Mouse (Mus musculus) embryo, embryonic 11.5 days (tissue): ENCODE measurements around the gene Pla1a.

Experiments used
- DNase-seq: peaks from one replicate; pipeline ENCODE4 v3.0.0-alpha.2; 2012; ENCODE audit warnings: low read depth, low spot score

Gene Pla1a

DNA sequence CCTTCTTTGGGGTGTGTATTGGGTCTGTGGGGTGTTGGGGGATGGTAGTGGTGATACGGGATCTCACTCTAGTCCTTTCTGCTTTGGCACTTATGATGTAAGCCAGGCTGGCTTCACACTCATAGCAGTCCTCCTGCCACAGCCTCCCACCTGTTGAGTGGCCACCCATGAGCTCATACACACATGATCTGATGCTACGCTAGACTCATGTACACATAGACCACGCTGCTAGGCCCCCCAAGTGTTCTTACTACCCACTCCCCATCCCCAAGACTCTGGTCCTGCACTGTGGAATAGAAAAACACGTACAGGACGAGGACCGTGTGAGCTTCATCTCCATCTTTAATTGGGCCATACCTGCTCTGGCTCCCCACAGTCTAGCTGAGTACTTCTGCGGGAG lies 63.9 kb downstream of the Pla1a start:
- DNase-seq, result no peak

DNA sequence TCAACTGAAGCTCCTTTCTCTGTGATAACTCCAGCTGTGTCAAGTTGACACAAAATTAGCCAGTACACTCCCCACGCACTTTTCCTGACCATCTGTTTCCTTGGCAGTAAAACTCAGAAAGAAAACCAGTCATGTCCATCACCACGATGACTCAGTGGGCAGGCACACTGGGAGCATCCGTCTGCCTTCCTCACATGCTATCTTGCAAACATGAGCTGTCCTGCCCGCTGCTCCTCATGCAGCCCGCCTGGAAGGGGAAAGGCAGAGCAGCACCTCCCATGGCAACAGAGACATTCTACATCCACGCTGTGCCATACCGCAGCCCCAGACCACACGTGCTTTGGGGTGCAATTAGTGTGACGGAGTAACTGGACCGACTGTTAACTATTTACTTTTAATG lies 64.6 kb downstream of the Pla1a start:
- DNase-seq, result no peak

DNA sequence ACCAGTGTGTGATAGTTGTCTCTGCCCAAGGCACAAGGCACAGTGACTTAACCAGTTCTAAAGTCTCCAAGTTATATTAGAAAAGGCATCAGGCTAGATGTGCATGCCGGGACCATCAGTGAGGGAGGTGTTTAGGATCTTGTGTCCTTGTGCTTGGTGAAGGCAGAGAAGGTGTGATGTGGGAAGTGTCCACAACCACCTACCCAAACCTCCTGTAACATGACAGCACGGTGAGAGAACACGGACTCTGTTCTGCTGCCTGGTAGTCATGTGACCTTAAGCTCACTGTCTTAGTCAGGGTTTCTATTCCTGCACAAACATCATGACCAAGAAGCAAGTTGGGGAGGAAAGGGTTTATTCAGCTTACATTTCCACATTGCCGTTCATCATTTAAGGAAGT lies 66.7 kb downstream of the Pla1a start:
- no peak for DNase-seq

DNA sequence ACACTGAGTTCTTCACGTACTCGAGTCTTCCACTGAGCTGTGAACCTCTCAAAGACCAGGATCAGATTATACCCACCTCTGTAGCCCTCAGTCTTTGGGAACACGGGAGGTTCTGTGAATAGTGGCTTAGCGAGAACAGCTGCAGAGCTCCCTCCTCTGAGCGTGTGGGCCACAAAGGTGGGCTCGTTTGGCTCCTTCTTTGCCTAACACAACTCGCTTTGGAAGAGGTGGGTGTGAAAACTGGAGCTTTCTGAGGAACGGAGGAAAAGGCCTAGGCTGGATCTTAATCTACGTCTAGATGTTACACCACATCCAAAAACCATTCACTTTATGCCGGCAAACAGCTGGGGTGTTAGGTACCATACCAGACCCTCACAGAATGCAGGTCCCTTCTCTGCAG lies 67.6 kb downstream of the Pla1a start:
- DNase-seq, result no peak

DNA sequence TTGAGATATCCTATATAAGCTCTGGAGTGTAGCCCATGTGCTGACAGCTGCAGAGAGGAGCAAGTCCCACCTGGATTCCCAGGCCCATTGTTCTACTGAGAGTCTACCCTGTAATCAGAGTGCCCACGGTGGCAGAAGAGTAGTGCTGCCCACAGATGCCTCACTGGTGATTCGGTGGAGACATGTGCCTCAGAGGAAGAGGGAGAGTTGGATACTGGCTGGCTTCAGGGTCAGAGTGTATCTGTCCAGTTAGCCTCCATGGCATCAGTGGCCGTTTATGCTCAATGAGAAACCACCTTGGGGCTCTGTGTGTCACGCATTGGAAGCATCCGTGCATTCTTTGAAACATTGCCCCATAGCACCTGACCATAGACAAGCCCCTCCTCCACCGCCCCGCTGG lies 69.3 kb downstream of the Pla1a start:
- no peak for DNase-seq

DNA sequence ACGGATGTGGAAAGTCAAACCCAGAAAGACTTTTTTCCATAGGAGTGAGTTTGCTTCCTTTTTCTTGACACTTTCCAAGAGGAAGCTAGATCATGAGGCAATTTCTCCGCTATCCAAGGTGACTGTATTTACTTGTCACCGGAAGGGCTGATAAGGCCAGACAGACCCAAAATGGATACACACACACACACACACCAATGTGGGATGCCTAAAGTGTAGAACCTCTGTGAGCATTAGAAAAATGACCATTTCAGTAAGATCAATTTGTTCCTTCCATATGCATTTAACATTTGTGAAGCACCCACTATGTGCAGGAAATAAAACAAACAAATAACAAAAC lies 69.7 kb downstream of the Pla1a start:
- DNase-seq, result no peak

DNA sequence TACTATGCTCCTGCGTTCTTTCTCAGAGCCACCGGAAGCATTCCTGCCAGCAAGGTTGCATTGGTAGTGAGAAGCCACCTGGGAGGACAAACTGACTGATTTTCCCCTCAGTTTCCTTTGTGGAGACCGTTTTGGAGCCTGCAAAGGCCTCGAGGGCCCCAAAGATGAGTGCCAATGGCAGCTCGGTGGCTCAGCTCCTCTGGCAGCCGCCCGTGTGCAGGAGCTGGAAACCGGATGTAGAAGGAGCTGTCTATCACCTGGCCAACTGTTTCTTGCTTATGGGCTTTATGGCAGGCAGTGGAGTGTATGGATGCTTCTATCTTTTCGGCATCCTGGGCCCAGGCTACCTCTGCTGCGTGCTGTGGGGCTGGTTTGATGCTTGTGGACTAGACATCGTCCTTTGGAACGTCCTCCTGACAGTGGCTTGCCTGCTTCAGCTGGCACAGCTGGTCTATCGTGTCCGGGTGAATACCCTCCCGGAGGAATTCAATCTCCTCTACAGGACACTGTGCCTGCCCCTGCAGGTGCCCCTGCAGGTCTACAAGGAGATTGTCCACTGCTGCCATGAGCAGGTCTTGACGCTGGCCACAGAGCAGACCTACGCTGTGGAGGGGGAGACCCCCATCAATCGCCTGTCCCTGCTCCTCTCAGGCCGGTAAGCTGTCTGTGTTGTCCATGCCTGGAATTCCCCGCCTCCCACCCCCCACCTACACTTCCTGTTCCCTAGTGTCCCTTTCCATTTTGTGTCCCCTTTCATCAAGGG lies 70.3 kb downstream of the Pla1a start:
- DNase-seq, result no peak

DNA sequence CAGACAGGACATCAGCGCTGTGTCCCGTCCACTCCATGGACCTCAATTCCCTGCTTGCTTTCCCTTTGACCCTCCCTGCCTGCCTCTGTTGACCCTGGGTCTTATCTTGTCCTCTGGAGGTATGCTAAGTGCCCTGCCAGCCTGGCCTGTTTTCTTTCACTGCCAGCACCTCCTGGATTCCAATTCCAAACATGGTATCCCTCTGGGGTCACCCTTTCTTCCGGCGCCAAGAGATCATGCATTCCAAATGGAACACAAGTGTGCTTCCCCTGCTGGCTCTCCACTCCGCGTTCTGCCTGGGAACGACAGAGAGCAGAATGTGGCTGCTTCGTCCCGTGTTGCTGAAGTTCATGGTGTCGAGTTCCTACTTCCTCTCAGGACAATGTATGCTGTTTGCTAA lies 71.0 kb downstream of the Pla1a start, which contains the start of gene Popdc2:
TSS of gene Popdc2 (plus strand) at position 277 of the 400 bp plus-strand sequence.
- DNase-seq, result no peak

DNA sequence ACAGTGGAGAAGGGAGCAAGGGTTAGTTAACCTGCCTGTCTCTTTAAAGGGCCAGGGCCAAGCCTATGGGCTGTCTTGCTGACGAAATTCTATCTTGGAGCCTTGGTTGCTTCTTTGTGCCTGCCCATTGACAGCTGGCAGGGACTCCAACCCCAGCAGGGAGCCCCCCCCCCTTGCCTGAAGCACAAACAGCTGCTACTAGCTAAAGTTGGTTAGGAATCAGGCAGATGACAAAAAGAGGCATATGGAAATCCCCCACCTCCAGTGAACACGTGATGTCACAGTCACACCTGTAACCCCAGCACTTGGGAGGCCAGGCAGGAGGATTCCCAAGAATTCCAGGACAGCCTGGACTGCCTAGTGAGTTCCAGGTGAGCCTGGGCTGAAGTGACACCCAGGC lies 72.6 kb downstream of the Pla1a start:
- no peak for DNase-seq

DNA sequence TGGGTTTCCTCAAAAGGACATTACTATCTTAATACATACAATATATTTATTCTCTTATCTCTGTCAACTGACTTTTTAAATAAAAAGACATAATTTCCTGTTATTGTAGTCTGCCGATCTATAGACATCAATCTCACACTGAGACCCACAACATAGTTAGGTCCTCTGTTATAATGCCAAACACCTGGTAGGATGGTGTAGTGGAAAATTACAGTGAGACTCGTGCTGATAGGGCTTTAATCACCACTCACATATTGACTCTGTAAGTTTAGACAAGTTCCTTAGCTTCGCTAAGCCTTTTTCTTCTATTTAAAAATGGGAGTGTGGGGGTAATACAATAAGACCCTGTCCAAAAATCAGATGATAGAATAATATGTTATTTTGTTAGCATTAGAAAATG lies 73.1 kb downstream of the Pla1a start:
- no peak for DNase-seq

DNA sequence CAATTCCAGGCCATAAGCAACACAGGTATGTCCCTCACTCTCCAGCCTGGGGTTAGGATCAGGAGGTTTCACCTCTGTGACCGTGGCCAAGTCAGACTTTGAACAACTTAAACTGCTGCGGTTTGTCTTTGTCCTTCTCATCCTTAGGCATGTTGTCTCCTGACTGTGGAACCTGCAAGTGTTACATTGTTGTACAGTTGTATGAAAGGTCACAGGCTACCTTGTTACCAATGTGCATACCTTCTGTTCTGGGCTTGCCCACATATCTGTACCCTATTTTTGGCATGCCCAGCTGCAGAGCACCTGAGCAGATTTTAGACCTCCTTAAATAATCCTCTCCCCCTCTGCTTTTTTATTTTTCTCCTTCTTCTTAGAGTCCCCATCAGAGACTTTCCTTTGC lies 73.7 kb downstream of the Pla1a start:
- no peak for DNase-seq

DNA sequence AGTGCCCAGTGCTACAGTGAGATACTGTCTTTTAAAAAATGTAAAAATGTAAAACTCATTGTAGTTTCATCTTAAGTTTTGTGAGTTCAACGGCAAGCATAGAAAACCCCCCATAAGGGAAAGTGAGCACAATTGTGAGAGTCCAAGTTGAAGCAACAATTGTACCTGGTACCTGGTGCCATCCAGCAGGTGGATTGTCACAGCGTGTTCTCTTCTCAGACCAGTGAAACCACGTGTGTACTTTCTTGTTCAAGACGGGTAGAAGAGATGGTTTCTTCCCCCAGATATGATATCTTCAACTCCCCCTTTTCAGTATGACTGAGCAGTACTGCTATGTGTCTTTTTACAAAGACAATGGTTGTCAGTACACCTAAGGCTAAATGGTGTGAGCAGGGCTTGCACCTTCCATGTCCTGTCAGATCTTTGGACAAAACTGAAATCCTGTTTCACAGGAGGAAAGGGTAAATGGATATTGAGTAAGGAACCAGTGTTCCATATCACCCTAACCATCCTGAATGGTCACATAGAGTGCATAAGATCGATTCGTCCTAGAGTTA lies 74.6 kb downstream of the Pla1a start:
- DNase-seq, result no peak

DNA sequence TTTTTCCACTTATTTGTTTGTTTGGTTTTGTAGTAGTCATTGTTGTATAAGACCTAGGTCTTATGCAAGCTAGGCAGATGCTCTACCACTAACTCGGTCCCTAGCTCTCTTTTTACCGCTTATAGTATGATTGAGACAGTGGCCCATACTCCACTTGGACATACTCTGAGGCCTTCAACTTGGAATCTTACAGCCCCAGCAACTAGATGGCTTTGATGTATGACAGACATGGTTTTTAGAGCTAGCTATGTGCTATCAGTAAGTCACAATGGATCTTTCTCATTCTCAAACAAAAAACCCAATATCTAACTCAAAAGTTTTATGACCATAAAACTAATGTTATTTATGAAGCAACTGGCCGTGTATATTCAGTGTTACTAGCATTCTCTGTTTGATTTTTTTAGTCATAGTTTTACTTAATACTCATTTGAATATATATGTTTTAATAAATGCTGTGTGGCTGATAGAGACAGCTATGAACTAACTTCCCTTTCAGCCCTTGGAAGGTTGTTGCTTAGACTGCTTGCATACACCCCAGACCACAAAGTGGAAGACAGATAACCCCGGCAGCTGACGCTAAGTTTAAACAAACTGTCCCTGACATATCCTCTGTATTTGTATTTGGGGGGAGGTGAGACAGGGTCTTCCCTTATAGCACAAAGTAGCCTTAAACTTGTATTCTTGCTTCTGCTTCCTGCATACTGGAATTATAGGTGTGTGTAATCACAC lies 78.6 kb downstream of the Pla1a start:
- no peak for DNase-seq

DNA sequence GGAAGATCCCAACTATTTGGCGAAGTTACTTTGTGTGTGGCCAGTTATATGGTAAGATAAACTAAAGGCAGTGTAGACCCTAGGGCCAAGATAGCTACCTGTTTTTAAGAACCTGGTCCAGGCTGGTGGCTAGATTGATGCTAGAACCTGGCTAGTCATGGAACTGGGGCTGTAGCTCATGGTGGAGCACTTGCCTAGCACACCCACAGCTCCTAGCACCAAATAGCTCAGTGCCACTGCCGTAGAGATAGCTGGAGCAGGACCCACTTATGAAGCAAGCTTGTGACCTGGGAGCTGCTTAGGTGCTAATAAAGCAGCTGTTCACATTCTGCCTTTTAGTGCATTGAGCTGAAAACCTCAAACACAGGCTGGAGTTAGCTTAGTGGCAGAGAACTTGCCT lies 79.3 kb downstream of the Pla1a start:
- DNase-seq, result no peak

DNA sequence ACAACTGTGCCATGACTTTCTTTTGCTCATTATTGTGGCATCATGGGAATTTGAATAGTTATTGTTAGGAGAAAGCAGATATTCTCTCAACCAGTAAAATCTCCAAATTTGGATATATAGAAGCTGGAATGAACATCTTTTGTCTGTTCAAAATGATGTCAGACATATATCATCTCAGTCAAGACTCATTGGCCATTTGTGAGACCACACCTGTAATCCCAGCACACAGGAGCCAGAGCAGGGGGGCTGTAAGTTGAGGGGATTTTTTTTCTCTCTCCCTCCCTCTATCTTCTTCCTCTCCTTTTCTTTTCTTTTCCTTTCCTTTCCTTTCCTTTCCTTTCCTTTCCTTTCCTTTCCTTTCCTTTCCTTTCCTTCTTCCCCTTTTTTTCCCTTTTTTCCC lies 80.1 kb downstream of the Pla1a start:
- DNase-seq, result no peak

DNA sequence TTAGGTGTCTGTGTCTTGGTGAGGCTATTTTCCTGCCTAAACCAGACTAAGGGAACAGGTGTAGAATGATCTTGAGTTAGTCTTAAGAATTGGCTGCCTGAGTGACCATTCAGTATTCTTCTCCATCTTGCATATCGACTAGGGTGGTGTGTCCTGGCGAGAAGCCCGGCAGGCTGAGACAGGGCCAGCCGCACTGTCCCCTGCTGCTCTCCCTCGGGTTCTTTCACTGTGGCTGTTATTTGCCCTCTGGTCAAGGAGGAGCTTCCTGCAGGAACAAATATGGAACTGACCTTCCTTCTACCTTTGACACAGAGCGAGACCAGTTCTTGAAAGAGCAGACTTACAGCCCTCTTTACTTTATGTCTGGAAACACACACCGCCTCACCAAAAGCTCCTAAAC lies 80.9 kb downstream of the Pla1a start:
- DNase-seq, result no peak

DNA sequence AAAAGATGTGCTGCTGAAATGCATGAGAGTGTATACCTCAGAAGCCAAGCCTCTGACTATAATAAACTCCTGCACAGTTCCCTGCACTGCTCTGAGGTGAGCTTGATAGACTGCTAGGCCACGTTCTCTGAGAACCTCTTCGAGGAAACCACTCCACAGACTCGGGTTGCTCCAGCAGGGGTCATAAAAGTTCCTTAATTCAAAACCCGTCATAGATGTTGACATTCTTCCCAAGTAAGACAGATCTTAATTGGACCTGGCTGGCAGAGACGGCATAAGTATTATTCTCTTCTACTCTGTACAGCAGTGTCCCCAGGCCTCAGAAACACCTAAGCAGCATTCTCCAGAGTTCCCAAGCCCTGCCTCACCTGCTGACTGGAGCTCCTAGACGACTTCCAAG lies 82.0 kb downstream of the Pla1a start:
- no peak for DNase-seq

DNA sequence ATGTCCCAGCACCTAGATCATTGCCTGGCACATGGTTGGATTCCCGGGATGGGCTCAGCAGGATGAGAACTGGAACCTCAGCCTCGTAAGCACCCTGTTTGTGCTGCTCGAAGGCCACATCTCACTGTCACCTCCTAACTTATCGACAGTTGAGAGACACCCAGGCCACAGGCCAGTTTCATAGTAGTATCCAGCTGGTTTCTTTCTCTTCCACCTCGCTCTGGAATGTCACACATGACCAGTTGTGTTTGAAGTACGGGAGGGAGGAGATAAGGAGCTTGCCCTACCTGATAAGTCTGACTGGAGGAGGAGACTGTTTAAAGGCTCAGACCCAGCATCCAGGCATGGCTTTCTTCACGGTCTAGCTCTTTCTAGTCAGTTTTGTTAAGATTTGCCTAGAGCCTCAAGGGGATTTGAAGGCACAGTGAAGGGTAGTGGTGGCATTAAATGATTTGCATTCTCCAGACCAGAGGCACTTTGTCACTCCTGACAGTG lies 82.5 kb downstream of the Pla1a start:
- DNase-seq, result no peak

DNA sequence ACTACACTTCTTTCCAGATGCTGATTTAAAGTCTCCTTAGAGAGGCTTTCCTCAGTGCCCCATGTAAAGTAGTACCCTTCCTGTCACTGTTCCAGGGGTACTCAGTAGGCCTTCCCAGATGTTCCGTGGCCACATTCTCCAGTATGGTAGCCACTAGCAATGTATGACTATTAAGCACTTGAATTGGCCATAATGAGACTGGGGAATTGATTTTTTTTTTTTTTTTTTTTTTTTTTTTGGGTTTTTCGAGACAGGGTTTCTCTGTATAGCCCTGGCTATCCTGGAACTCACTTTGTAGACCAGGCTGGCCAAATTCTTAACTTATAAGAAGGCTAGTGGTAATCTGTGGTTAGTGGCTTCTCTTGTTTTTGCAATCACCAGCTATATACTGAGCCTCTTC lies 83.1 kb downstream of the Pla1a start:
- no peak for DNase-seq

DNA sequence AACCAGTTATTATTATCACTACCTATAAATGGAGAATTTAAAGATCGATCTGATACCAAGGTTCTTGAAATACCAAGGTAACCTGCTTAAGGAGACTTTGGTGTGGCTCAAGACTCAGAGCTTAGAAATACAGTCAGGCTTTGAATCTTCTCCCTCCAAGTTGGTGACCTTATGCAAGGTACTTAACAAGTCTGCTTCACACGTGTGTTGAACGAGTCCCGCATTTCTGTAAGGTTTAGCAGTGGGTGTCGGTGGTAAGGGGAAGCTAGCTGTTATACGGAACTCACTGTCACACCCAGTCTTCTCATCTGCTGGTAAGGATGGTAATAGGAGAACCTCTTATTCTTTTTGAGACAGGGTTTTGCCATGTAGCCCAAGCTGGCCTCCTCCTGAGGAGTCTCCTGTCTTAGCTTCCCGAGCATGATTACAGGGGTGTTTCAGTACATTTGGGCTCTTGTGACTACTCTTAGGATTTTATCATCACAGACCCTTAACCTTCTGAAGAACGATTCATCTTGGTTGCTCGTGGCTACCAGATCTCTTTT lies 84.7 kb downstream of the Pla1a start:
- no peak for DNase-seq

DNA sequence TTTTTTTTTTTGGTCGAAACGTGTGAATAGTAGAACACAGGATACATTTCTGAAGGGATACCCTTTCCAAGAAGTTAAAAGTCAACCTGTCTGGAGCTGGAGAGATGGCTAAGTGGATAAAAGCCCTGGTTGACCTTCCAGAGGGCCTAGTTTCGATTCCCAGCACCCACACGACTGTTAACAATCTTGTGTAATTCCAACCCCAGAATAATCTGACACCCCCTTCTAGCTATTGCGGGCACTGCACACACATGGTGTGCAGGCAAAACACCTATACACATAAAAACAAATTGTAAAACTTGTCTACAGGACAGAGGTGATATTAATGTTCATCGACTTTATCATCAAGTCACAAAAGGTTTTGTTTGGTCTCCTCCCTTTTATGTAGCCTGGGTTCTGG lies 85.4 kb downstream of the Pla1a start:
- DNase-seq, result no peak

DNA sequence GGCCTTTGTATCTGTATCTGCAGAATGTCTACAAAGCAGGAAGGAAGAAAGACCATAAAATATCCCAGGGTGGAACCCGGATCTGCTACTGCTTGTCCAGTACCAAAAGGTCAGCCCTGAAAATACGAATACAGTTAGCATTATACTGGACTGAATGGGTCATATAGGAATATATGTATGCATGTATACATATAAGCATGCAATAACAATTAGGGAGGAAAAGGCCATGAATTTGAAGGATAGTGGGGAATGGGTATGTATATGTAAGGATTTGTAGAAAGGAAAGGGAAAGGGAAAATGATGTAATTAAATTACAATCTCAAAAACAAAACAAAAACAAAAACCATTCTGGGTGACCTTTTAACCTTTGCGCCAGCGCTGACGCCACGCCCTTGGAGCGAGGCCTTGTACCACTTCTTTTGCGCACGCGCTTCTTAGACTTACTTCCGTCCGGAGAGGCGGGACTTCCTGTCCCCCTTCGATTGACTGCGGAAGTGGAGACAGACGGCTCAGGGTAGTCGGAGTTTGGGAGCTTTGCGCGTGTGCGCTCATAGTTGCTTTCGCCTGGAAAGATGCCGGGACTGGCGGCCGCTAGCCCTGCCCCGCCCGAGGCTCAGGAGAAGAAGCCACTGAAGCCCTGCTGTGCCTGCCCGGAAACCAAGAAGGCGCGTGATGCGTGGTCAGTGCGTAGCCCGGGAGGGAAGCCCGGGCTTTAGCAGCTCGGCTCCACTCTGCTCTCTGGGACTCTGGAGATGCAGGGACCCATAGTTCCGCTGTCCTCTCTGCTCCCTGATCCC lies 86.2 kb downstream of the Pla1a start, which contains the start of the genes Cox17 and Gm21987:
TSS of gene Cox17 (plus strand) at position 463 of the 797 bp plus-strand sequence.
TSS of gene Gm21987 (plus strand) at position 512 of the 797 bp plus-strand sequence.
- peak; percentile 85 for DNase-seq
